Mouse (Mus musculus) cerebellum, adult 8-10 months (tissue): ENCODE results near the gene Tmtc2.

Source experiments
- DNase-seq: peaks from one replicate; pipeline ENCODE4 v3.0.0; 2022

Gene Tmtc2

GRCm38 (mm10) chr10:105402481-105402779 is 171.8 kb downstream of the Tmtc2 start:
- DNase-seq, result no peak

- DNase-seq, result peak; percentile 64
Observed at GRCm38 (mm10) chr10:105401754-105402480, 172.3 kb downstream of the Tmtc2 start.

GRCm38 (mm10) chr10:105399316-105399715 is 174.9 kb downstream of the Tmtc2 start:
- no peak for DNase-seq

GRCm38 (mm10) chr10:105384065-105384464 is 190.2 kb downstream of the Tmtc2 start:
- DNase-seq, result no peak

- DNase-seq, result no peak
Observed at GRCm38 (mm10) chr10:105381705-105382104, 192.5 kb downstream of the Tmtc2 start.

- DNase-seq, result no peak
Observed at GRCm38 (mm10) chr10:105381202-105381601, 193.0 kb downstream of the Tmtc2 start.

- DNase-seq, result no peak
Observed at GRCm38 (mm10) chr10:105380584-105380983, 193.7 kb downstream of the Tmtc2 start.

- DNase-seq, result no peak
Observed at GRCm38 (mm10) chr10:105377711-105378110, 196.5 kb downstream of the Tmtc2 start.

- no peak for DNase-seq
Observed at GRCm38 (mm10) chr10:105373265-105373664, 201.0 kb downstream of the Tmtc2 start.

- no peak for DNase-seq
Observed at GRCm38 (mm10) chr10:105368242-105368641, 206.0 kb downstream of the Tmtc2 start.

- DNase-seq, result no peak
Observed at GRCm38 (mm10) chr10:105364480-105364879, 209.8 kb downstream of the Tmtc2 start.

- DNase-seq, result no peak
Observed at GRCm38 (mm10) chr10:105350301-105350700, 223.9 kb downstream of the Tmtc2 start.

- no peak for DNase-seq
Observed at GRCm38 (mm10) chr10:105345920-105346319, 228.3 kb downstream of the Tmtc2 start.

GRCm38 (mm10) chr10:105332856-105333255 is 241.4 kb downstream of the Tmtc2 start:
- DNase-seq, result no peak

GRCm38 (mm10) chr10:105330327-105330726 is 243.9 kb downstream of the Tmtc2 start:
- no peak for DNase-seq

- no peak for DNase-seq
Observed at GRCm38 (mm10) chr10:105323646-105324192, 250.5 kb downstream of the Tmtc2 start.

- DNase-seq, result no peak
Observed at GRCm38 (mm10) chr10:105319299-105320057, 254.8 kb downstream of the Tmtc2 start.

- no peak for DNase-seq
Observed at GRCm38 (mm10) chr10:105318869-105319268, 255.4 kb downstream of the Tmtc2 start.

- DNase-seq, result no peak
Observed at GRCm38 (mm10) chr10:105312986-105313385, 261.3 kb downstream of the Tmtc2 start.

GRCm38 (mm10) chr10:105297560-105297959 is 276.7 kb downstream of the Tmtc2 start:
- DNase-seq, result no peak

GRCm38 (mm10) chr10:105292961-105293360 is 281.3 kb downstream of the Tmtc2 start:
- DNase-seq, result no peak

GRCm38 (mm10) chr10:105288472-105288871 is 285.8 kb downstream of the Tmtc2 start:
- no peak for DNase-seq

- DNase-seq, result no peak
Observed at GRCm38 (mm10) chr10:105287575-105287974, 286.7 kb downstream of the Tmtc2 start.

GRCm38 (mm10) chr10:105287064-105287463 is 287.2 kb downstream of the Tmtc2 start:
- no peak for DNase-seq
